Comparison of ENCODE assay signal across 15 mouse cellular contexts in the genomic region with DNA sequence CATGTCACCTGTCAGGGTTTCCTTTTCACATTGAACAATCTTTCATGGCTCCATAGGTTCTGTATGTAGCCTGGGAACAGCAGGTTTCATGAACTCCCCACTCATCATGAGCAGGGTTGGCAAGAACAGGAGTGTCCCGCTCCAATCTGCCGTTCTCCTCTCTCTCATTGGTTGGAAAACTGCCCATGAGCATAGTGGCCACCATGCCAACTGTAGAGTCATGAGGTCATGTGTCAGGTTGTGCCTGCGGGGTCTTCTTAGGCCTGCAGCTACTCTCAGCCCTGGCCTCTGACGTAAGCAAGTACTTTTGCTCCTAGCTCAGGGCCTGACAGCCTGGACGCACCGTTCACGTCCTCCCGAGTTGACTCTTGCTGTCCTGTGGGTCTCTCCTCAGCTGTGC.
DNase-seq lines count a peak whose midpoint lies in the region; ATAC-seq lines count a peak whose summit lies in the region.
"Had no signal": no experiment of that assay in that cellular context is flagged by ENCODE, and none has a peak within 500 bp of the region (broad histone marks: within the 10 kb centered on the region; RNA-seq: fewer than 3 reads in every experiment).

No protein-coding gene starts in this region.

- peak; percentile 64 for DNase-seq in cerebellum, adult 9-10 months
- DNase-seq in cerebellum, postnatal 4 days (ENCODE audit: low spot score in 2 of 2): no peak
- peak; percentile 73 to 78 for DNase-seq in cerebellum, postnatal 10 days
- peak; percentile 59 for DNase-seq in brain, adult 2 months (ENCODE audit: low read depth, low spot score)
- peak; percentile 64 for DNase-seq in cerebellum, postnatal 14 days
- no peak for DNase-seq in liver, embryonic 11.5 days (ENCODE audit: low spot score)
- DNase-seq: adrenal gland, adult 2 months; adrenal gland, postnatal 10 days; adrenal gland, postnatal 25 days; forebrain, postnatal 0 days had no signal

- no peaks in the 10 kb centered on the region for H3K9me3 ChIP-seq in liver, embryonic 11.5 days (ENCODE audit: control insufficient read depth, low read length)
- H3K9me3 ChIP-seq: embryonic facial prominence, embryonic 10.5 days; embryonic facial prominence, embryonic 12.5 days; forebrain, embryonic 13.5 days; forebrain, embryonic 15.5 days had no signal

- ATAC-seq in cerebellum, adult (ENCODE audit: insufficient number of reproducible peaks, low FRiP score, low TSS enrichment): no peak
- no peak for ATAC-seq in liver, embryonic 11.5 days (replicated peaks; ENCODE audit: low FRiP score)
- ATAC-seq: forebrain, embryonic 13.5 days; forebrain, embryonic 15.5 days; forebrain, postnatal 0 days had no signal

- no peak overlapping the region for H3K27ac ChIP-seq in liver, embryonic 11.5 days (ENCODE audit: low read depth, low read length)
- H3K27ac ChIP-seq: embryonic facial prominence, embryonic 10.5 days; embryonic facial prominence, embryonic 12.5 days; forebrain, embryonic 13.5 days; forebrain, embryonic 15.5 days had no signal

- H3K27me3 ChIP-seq in liver, embryonic 11.5 days (replicated peaks; ENCODE audit: control insufficient read depth, insufficient read depth, low read length): no peaks in the 10 kb centered on the region
- H3K27me3 ChIP-seq: embryonic facial prominence, embryonic 12.5 days had no signal

- 87% methylated on average over 8 of the region's 8 CpGs for WGBS in liver, embryonic 11.5 days

- H3K9ac ChIP-seq in liver, embryonic 11.5 days (ENCODE audit: low read depth, low read length): no peak overlapping the region
- H3K9ac ChIP-seq: embryonic facial prominence, embryonic 12.5 days; forebrain, embryonic 13.5 days; forebrain, embryonic 15.5 days; forebrain, postnatal 0 days had no signal

- no peaks in the 10 kb centered on the region for H3K4me1 ChIP-seq in liver, embryonic 11.5 days (replicated peaks; ENCODE audit: control insufficient read depth, insufficient read depth, low read length)
- H3K4me1 ChIP-seq: embryonic facial prominence, embryonic 12.5 days had no signal

- H3K4me3 ChIP-seq in liver, embryonic 11.5 days (ENCODE audit: low read depth, low read length): no peak overlapping the region
- H3K4me3 ChIP-seq: embryonic facial prominence, embryonic 10.5 days; embryonic facial prominence, embryonic 12.5 days; forebrain, embryonic 13.5 days; forebrain, embryonic 15.5 days had no signal

- H3K4me2 ChIP-seq in liver, embryonic 11.5 days: no peak overlapping the region
- H3K4me2 ChIP-seq: embryonic facial prominence, embryonic 12.5 days; forebrain, embryonic 13.5 days; forebrain, embryonic 15.5 days had no signal

- no peaks in the 10 kb centered on the region for H3K36me3 ChIP-seq in liver, embryonic 11.5 days (ENCODE audit: control insufficient read depth, insufficient read depth, low read length)
- H3K36me3 ChIP-seq: embryonic facial prominence, embryonic 10.5 days; embryonic facial prominence, embryonic 12.5 days; forebrain, embryonic 15.5 days had no signal

Comparison
In these comparisons a context has a peak if more than half of its experiments do, and no peak if none do; other contexts are left out.
1. DNase-seq: peak in cerebellum, adult 9-10 months (single experiment), cerebellum, postnatal 10 days (2 of 2), brain, adult 2 months (single experiment) and cerebellum, postnatal 14 days (2 of 2); none in cerebellum, postnatal 4 days (0 of 2) and liver, embryonic 11.5 days (single experiment).